Mouse (Mus musculus): Measurements from ENCODE around the gene Tspoap1.

The Tspoap1 gene

GRCm38 (mm10) chr11:87759609-87760005, 734 bp upstream of the Tspoap1 start:
- DNase-seq: no peak

GRCm38 (mm10) chr11:87761181-87761721, 910 bp downstream of the Tspoap1 start:
- peak; percentile 61 for DNase-seq

GRCm38 (mm10) chr11:87761806-87762701, 1.7 kb downstream of the Tspoap1 start:
- peak; percentile 34 for DNase-seq

- peak; percentile 64 for DNase-seq
Measured at GRCm38 (mm10) chr11:87762702-87763385, 2.5 kb downstream of the Tspoap1 start.

GRCm38 (mm10) chr11:87763511-87763987, 3.2 kb downstream of the Tspoap1 start:
- DNase-seq: peak; percentile 87

- DNase-seq: peak; percentile 84
Measured at GRCm38 (mm10) chr11:87763988-87764876, 3.9 kb downstream of the Tspoap1 start.

GRCm38 (mm10) chr11:87768745-87769144, 8.4 kb downstream of the Tspoap1 start:
- no peak for DNase-seq

- DNase-seq: peak; percentile 53
Measured at GRCm38 (mm10) chr11:87770989-87771388, 10.6 kb downstream of the Tspoap1 start.

GRCm38 (mm10) chr11:87772354-87772753, 12.0 kb downstream of the Tspoap1 start:
- DNase-seq: no peak

- DNase-seq: peak; percentile 93
Measured at GRCm38 (mm10) chr11:87778100-87778765, 17.9 kb downstream of the Tspoap1 start.

GRCm38 (mm10) chr11:87778915-87779314, 18.6 kb downstream of the Tspoap1 start:
- DNase-seq: no peak

- DNase-seq: no peak
Measured at GRCm38 (mm10) chr11:87779392-87779791, 19.1 kb downstream of the Tspoap1 start.

- peak; percentile 39 for DNase-seq
Measured at GRCm38 (mm10) chr11:87780130-87780529, 19.8 kb downstream of the Tspoap1 start.

- DNase-seq: no peak
Measured at GRCm38 (mm10) chr11:87790088-87790487, 29.7 kb downstream of the Tspoap1 start.

- DNase-seq: no peak
Measured at GRCm38 (mm10) chr11:87793460-87793859, 33.1 kb downstream of the Tspoap1 start, which contains the start of gene Mpo. Mpo (plus strand) TSS chr11:87793581.

GRCm38 (mm10) chr11:87801711-87802275, 41.5 kb downstream of the Tspoap1 start:
- DNase-seq: no peak

- no peak for DNase-seq
Measured at GRCm38 (mm10) chr11:87802621-87803020, 42.3 kb downstream of the Tspoap1 start.

GRCm38 (mm10) chr11:87805448-87805847, 45.1 kb downstream of the Tspoap1 start:
- DNase-seq: no peak

- DNase-seq: no peak
Measured at GRCm38 (mm10) chr11:87807433-87807832, 47.1 kb downstream of the Tspoap1 start.

GRCm38 (mm10) chr11:87808236-87808635, 47.9 kb downstream of the Tspoap1 start:
- no peak for DNase-seq

- DNase-seq: no peak
Measured at GRCm38 (mm10) chr11:87811396-87811795, 51.1 kb downstream of the Tspoap1 start.

All from cerebellum, adult 11-12 months (tissue).